Mouse (Mus musculus) lung, adult 10 weeks (tissue): ENCODE results near the gene Gstt3. TPM values are rescaled to one million over a fixed set of nuclear protein-coding genes. Genes with fewer than 3 reads are reported as not detected.

Source experiments
- polyA plus RNA-seq: library from polyadenylated mRNA; stranded (reverse); fragments of 350-450 nt; fragmentation: Illumina TruSeq; extraction: RNeasy Lipid Tissue Mini Kit (QIAGEN cat#74804); gene quantifications from one replicate; pipeline ENCODE4 v1.2.3, GENCODE M21; 2014; ENCODE audit warnings: low read depth, low replicate concordance; ENCODE audit not compliant: insufficient read depth

Gstt3 gene
- 31.9 TPM for polyA plus RNA-seq

GRCm38 (mm10) chr10:75780769-75781578 lies at the start of gene Gstt3, which contains the start of gene Gm20441:
Gstt3 (minus strand) TSS chr10:75781414.
Gm20441 (minus strand) TSS chr10:75780954.

DNA sequence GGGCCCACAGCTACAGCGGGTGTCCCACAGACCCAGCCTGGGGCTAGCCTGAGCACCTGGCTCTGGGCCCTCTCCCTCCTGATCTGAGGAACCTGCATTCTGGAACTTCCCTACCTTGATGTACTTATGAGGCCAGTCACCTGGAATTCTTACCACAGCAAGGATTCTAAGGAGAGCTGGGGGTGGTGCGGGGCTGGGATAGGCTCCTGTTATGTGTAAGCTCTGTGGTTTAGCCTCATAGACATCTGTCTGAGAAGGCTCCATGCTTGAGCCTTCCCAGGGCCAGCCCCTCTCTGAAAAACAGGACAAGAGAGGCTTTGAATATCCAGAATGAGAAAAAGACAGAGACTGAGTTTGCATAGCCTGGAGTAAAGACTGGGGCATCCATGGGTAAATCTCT lies 41.2 kb upstream of the Gstt3 start, which contains the start of gene Gstt4:
Gene Gstt4, minus strand, starts transcription at position 101 of the 400 bp plus-strand sequence.

DNA sequence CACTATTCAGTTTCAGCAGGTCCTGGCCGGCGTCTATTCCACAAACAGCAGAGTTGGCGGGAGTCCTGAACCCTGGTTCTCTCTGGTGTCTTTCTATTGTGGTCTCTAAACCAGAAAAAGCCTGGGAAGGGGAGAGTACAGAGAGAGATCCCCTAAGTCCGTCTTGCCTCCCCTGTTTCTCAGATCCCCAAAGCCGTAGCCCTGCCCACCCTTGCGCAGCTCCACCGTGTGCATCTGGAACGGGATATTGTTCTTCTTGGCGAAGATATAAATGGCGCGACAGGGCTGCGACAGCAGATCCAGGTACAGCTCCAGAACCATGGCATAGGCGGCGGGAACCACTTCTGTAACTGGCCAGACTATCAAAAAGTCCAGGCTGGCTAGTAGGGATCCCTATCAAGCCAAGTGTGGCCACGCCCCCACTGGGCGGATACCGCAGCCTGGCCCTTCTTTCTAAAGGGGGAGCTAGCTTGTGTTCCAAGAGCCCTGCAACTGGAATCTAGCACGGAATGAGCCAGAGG lies 17.0 kb upstream of the Gstt3 start, which contains the start of gene Gstt1:
Gene Gstt1, minus strand, starts transcription at position 409 of the 521 bp plus-strand sequence.

DNA sequence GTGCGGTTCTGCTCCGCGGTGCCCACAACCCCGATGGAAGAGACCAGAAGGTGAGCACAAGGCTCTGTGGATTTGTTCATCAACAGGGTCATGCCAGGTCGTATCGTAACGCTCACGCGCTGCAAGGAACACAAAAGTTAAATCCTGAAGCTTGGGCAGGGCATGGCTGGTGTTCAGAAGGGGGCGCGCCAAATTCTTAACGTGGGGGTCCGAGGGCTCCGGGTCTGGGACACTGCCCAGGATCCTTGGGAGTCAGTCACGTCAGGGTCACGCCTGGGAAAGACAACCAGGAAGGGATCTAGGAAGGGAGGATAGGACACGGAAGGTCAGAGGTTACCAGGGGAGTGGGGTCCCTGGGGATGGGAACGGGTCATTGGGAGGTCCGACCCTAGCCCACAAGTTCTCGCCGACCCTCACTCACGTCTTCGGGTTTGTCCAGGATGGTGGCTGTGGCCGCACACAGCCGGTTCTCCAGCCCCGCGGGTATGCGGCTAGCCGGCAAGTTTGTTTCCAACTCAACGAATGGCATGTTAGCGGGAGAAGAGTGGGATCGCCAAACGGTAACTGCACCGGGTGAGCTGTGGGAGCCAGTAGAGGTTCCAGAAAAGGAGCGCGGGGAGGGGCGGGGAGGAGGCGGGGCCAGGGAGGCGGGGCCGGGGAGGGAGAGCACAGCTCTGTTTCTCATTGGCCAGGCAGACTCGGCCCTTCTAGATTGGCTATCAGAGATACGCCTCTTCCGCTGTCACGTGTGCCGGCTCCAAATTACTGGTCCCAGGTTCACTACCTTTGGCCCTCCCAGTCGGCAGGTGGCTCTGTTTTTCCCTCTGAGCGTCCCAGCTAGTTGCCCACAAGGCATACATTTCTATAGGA lies 8.2 kb downstream of the Gstt3 start, which contains the start of gene Ddt:
Gene Ddt, minus strand, starts transcription at position 620 of the 870 bp plus-strand sequence.

GRCm38 (mm10) chr10:75763682-75764518 lies 17.3 kb downstream of the Gstt3 start, which contains the start of gene Cabin1:
Cabin1 (minus strand) TSS chr10:75764341.

Other genes with a start within 250 kb of the Gstt3 start
- 0.25 TPM for gene Lrrc75b, start 221.1 kb downstream of the Gstt3 start, polyA plus RNA-seq
- gene Ggt1, start 219.8 kb downstream of the Gstt3 start, polyA plus RNA-seq: 1.7 TPM
- gene Ggt5, start 192.1 kb downstream of the Gstt3 start, polyA plus RNA-seq: 5.4 TPM
- gene Susd2, start 137.4 kb downstream of the Gstt3 start, polyA plus RNA-seq: 4.7 TPM
- 11.5 TPM for gene Cabin1, start 17.1 kb downstream of the Gstt3 start, polyA plus RNA-seq
- 109 TPM for gene Ddt, start 8.0 kb downstream of the Gstt3 start, polyA plus RNA-seq
- not detected for gene Gm20441, start 460 bp downstream of the Gstt3 start, polyA plus RNA-seq
- gene Gstt1, start 17.2 kb upstream of the Gstt3 start, polyA plus RNA-seq: 119 TPM
- not detected for gene Gstt4, start 41.1 kb upstream of the Gstt3 start, polyA plus RNA-seq
- 32.5 TPM for gene Gstt2, start 56.0 kb upstream of the Gstt3 start, polyA plus RNA-seq
- 126 TPM for gene Mif, start 78.8 kb upstream of the Gstt3 start, polyA plus RNA-seq
- gene Derl3, start 112.0 kb upstream of the Gstt3 start, polyA plus RNA-seq: 3.0 TPM
- gene Smarcb1, start 140.2 kb upstream of the Gstt3 start, polyA plus RNA-seq: 48.8 TPM
- gene Chchd10, start 151.7 kb upstream of the Gstt3 start, polyA plus RNA-seq: 224 TPM
- 22.1 TPM for gene Mmp11, start 155.1 kb upstream of the Gstt3 start, polyA plus RNA-seq
- 13.9 TPM for gene Gm867, start 159.3 kb upstream of the Gstt3 start, polyA plus RNA-seq
- 44.9 TPM for gene Vpreb3, start 161.6 kb upstream of the Gstt3 start, polyA plus RNA-seq
- not detected for gene Gm5134, start 173.1 kb upstream of the Gstt3 start, polyA plus RNA-seq